Mouse (Mus musculus): Measurements from ENCODE around the gene Zfp605.
"Not testable (repeated sequence)": the region's sequence is repeated elsewhere in the genome, so short reads cannot be mapped to it uniquely, and the experiment has no call there.

Gene Zfp605

DNA sequence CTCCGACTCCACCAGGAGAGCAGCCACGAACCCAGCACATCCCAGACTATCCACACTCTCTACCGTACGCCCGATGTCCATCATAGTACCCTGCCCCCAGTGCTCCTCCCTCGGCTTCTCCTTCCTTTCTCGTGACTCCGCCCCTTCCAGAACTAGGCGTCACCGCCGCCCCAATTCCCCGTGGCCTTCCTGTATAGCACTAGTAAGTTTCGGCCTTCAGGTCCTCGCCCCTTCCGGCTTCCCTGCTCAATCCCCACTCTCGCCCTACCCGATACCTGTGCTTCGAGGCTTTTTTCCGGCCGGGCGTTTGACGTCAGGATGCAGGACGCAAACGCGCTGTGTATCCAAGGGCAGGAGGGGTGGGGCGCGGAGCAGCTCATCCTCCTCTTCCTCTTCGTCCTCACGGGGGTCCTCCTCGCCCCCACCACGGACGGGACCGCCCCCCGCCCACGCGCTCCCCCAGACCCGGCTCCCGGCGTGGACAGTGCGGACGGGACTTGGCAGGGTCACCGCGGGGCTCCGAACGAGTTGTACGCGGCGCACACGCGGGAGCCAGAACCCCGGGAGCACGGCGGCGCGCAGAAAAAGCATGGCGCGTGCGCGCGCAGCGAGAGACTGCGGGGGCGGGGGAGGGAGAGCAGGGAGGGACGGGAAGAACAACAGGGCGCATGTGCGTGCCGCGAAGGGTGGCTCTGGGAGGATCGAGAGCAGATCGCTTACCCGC is 2.1 kb upstream of the Zfp605 start, which contains the start of gene Gtpbp6:
TSS of gene Gtpbp6 (minus strand) at position 617 of the 724 bp plus-strand sequence.
- DNase-seq (ENCODE audit: low spot score): peak; percentile 96

GRCm38 (mm10) chr5:110108305-110108628 is 1.6 kb upstream of the Zfp605 start:
- DNase-seq (ENCODE audit: low spot score): no peak

DNA sequence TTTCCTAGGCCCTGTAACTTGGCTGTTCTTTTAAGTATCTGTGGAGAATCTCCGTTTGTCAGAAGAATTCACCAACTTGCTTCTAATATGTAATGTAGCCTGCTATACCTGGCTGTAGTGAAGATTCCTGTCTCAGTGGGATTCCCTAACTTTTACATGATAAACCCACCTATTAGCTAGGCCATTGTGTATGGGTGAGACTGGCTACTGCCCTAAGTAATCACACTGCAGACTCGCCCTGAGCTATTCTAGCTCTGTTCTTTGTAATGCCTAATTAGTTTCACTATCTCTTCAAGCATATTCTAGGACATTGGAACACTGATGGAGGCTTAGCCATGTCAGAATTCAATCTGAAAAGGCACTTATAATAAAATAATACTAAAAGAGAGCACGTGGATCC is 12.5 kb downstream of the Zfp605 start:
- not testable (repeated sequence) for DNase-seq (ENCODE audit: low spot score)

DNA sequence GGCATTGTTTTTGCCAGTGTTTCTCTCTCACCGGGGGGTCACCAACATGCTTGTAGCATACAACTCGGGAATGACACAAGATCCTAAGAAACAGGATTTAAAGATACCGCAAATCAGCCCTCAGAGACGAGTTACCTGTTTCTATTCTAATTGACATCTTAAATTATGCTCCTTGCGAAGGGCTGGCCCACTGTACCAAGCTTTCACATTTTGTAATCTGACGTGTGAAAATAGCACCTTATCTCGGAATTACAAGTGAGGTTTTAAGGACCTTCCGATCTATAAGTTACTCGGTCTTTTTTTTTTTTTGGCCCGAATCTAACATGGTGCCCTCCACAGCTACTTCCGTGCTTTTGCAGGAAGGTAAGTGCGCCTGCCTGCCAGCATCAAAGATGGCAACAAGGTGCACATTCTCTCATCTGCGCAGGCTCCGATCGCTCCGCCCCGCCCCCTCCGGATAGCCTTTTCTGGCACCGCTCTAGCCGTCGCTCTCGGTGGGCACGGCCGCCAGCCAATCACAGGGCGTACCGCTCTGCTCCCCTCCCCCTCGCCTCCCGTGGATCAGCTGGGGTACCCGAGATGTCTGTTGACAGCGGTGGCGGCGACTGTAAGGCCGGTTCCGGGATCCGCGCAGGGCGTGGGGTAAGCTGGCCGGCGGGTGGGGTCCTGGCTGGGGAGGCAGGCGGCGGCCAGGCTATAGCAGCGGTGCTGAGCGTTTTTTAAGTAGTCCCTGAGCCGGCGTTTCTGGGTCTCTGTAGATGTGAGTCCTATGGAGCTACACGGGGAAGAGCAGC is 25.6 kb downstream of the Zfp605 start, which contains the start of gene Chfr:
TSS of gene Chfr (plus strand) at position 550 of the 794 bp plus-strand sequence.
- peak; percentile 98 for DNase-seq (ENCODE audit: low spot score)

DNA sequence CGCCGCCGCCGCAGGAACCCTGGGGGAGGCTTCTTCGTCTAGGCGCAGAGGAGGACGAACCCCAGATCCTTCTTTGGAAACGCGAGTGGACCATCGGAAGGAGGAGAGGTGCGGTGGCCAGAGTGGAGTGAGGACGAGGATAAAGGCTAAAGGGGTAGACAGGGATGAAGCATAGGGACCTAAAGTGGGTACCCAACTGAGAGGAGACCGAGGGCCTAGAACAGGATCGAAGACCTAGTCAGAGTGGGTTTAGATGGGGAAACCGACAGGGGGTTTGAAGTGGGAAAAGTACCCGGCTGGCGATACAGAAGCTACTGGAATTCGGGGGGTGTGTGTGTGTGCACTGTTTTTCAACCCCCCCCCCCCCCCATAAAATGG is 26.2 kb downstream of the Zfp605 start:
- DNase-seq (ENCODE audit: low spot score): no peak

GRCm38 (mm10) chr5:110137816-110138215 is 27.9 kb downstream of the Zfp605 start:
- DNase-seq (ENCODE audit: low spot score): no peak

GRCm38 (mm10) chr5:110139325-110139724 is 29.4 kb downstream of the Zfp605 start:
- no peak for DNase-seq (ENCODE audit: low spot score)

DNA sequence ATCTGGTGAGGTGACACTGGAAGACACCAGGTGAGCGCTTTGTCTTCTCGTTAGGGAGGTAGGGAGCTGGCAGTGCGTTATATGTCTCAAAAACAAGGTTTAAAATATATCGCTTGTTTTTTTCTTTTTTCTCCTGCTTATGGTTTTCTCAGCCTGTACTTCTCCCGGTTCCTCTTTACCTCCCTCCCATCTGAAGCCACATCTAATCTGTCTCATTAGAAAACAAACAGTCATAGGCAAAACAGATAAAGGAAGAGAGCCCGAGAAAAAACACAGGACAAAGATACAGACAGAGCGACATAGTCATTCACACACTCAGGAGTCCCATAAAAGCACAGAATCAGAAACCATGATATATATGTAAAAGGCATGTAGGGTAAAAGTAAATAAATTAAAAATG is 30.5 kb downstream of the Zfp605 start:
- DNase-seq (ENCODE audit: low spot score): no peak

DNA sequence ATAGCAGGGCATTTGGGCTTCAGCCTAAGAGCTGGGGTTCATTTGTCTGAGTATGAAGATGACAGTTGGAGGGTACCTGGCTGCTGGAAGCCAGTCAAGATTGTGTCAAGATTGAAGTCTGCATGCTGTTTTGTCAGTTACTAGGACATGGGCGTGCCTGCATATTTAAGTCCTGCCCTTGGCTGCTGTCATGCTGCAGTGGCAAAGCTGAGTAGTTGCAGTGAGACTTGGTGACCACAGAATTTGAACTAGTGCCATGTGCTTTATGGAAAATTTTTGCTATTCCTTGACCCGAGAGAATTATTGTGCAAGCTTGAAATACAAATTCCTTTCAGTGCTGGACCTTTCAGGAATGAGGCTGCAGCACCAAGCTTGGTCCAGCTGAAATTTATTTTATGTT is 32.4 kb downstream of the Zfp605 start:
- DNase-seq (ENCODE audit: low spot score): no peak

DNA sequence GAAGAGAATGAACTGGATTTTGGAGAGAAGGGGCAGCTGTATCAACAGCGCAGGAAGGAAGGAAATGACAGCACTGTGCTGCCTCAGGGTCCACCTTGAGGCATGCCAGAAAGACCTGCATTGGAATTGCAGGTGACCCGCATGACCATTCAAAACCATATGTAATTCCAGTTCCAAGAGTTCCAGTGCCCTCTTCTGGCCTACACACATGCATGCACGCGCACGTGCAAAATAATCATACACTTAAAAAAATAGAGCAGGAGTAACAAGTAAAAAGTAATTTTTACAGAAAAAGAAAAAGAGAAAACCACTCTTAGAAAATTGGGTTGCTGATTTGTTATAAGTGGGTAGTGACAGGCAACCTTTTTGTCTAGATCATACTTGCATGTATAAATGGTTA is 33.1 kb downstream of the Zfp605 start:
- DNase-seq (ENCODE audit: low spot score): peak; percentile 14

DNA sequence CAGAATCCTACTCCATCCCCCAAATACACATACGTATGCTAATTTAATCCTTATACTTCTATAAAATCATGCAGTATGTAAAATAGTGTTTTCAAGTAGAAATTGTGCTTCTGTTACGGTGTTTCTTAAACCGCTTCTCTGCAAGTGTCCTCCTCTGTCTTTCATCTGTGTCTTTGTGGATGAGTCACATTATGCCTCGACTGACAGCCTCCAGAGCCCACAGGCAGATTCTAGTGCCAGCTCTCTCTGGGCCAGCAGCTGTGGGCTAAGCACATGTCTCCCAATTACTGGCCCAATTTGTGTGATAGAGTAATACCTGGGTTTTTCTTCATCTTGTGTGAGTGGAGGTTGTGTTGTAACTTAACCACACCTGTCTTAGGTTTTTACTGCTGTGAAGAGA is 59.5 kb downstream of the Zfp605 start:
- DNase-seq (ENCODE audit: low spot score): no peak

GRCm38 (mm10) chr5:110176362-110177020 is 66.6 kb downstream of the Zfp605 start, which contains the start of gene Golga3:
Golga3 (plus strand) TSS chr5:110176701.
- DNase-seq (ENCODE audit: low spot score): peak; percentile 93

DNA sequence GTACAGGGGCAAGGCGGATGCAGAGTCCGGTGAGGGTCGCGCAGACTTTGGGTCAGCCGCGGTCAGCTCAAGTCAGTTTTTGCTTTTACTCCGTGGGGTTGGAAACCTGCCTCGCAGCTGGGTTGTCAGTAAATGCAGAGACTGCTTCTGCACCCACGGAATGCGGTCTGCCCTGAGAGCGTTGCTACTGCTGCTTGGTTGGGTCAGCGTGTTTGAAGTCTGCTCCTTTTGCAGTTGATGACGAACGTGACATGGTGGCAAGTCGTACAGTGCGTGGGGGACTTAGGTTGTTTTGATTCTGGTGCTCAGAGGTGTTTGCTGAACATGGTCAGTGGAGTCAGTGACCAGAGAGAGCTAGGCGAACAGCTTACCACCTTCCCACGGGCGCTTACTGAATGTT is 67.1 kb downstream of the Zfp605 start:
- DNase-seq (ENCODE audit: low spot score): peak; percentile 27

- no peak for DNase-seq (ENCODE audit: low spot score)
Observed at GRCm38 (mm10) chr5:110178628-110179027, 68.7 kb downstream of the Zfp605 start.

Data from MN1 (cell line).